In genomic region chr3:129204441-129205313, GRCm38 (mm10) we compare ENCODE assay signal across 8 mouse cellular contexts. TPM values are rescaled to one million over a fixed set of nuclear protein-coding genes. Genes with fewer than 3 reads are reported as not detected.
DNase-seq lines count a peak whose midpoint lies in the region; ATAC-seq and TF ChIP-seq lines count a peak whose summit lies in the region.

No protein-coding gene starts in this region.

- under 1% methylated on average over 44 of the region's 48 CpGs for WGBS in hindbrain, embryonic 11.5 days
- 2% methylated on average over 48 of the region's 48 CpGs for WGBS in small intestine, adult 2 months

- TF ChIP-seq POLR2A in small intestine, adult 2 months (IDR thresholded peaks at IDR 0.05; ENCODE audit: low read depth, low read length), result no peak

- no peaks in the 10 kb centered on the region for H3K9me3 ChIP-seq in hindbrain, embryonic 11.5 days (ENCODE audit: control insufficient read depth, low read length)

- H3K4me3 ChIP-seq in hindbrain, embryonic 11.5 days (ENCODE audit: low read depth, low read length), result peak overlapping the region; percentile 33
- H3K4me3 ChIP-seq in small intestine, adult 2 months (ENCODE audit: low read depth, low read length), result peak overlapping the region; percentile 47

- peaks cover 84% of the 10 kb centered on the region for H3K27me3 ChIP-seq in hindbrain, embryonic 11.5 days (ENCODE audit: control insufficient read depth, insufficient read depth, low read length)
- H3K27me3 ChIP-seq in small intestine, adult 2 months (ENCODE audit: control insufficient read depth, insufficient read depth, low read length), result peaks cover 47% of the 10 kb centered on the region

- peak; percentile 81 for TF ChIP-seq CTCF in small intestine, adult 2 months (IDR thresholded peaks at IDR 0.05; ENCODE audit: extremely low read depth, insufficient read length, insufficient replicate concordance, low read depth, low read length)

- peaks cover 11% of the 10 kb centered on the region for H3K4me1 ChIP-seq in hindbrain, embryonic 11.5 days (replicated peaks; ENCODE audit: control insufficient read depth, insufficient read depth, low read length)
- peaks cover 5% of the 10 kb centered on the region; the same call in 1 of the 2 replicates for H3K4me1 ChIP-seq in small intestine, adult 2 months (ENCODE audit: control insufficient read depth, insufficient read depth, insufficient read length, low read length)

- no peak overlapping the region for H3K9ac ChIP-seq in hindbrain, embryonic 11.5 days (ENCODE audit: low read depth, low read length)

- intact Hi-C loops in left cerebral cortex, postnatal 14 days (cut with DNase I), result loop anchor here (1.0 to 5.0 kb wide), 2 partner anchors 855 to 1202 kb away; no protein-coding TSS in a partner anchor

- H3K27ac ChIP-seq in hindbrain, embryonic 11.5 days (ENCODE audit: low read depth, low read length), result no peak overlapping the region
- H3K27ac ChIP-seq in small intestine, adult 2 months (ENCODE audit: insufficient read depth, low read depth, low read length), result no peak overlapping the region

- peak; percentile 94 for ATAC-seq in hindbrain, embryonic 11.5 days (ENCODE audit: low FRiP score)
- ATAC-seq in megakaryocyte-erythroid progenitor cell, adult 5-6 weeks (replicated peaks; ENCODE audit: low FRiP score, low TSS enrichment, poor library complexity, severe bottlenecking), result peak; percentile 95

- H3K4me2 ChIP-seq in hindbrain, embryonic 11.5 days (replicated peaks; ENCODE audit: low read depth, low read length), result peak overlapping the region; percentile 73

- no peaks in the 10 kb centered on the region for H3K36me3 ChIP-seq in hindbrain, embryonic 11.5 days (ENCODE audit: control insufficient read depth, insufficient read depth, low read length)
- no peaks in the 10 kb centered on the region for H3K36me3 ChIP-seq in small intestine, adult 2 months (ENCODE audit: control insufficient read depth, insufficient read depth, low read length)

- peak; percentile 17 for DNase-seq in NIH3T3 (ENCODE audit: low read depth)
- peak; percentile 46 to 60 for DNase-seq in adrenal gland, postnatal 4 days (ENCODE audit: low spot score in 2 of 2)
- DNase-seq in forelimb bud, embryonic 11.5 days (ENCODE audit: low read depth, low spot score), result peak; percentile 95
- peak; percentile 94 for DNase-seq in hindbrain, embryonic 11.5 days (ENCODE audit: low spot score)
- DNase-seq in left cerebral cortex, postnatal 14 days (ENCODE audit: low spot score in 2 of 2), result peak; percentile 67 to 77
- DNase-seq in adipocyte (ENCODE audit: low spot score), result no peak

RNA-seq across cellular contexts. Expression of gene Pitx2, which starts 5.0 kb away (rescaled TPM):
- 1 to 10 TPM in 1 of 2 experiments, under 1 TPM in 1; 0.53 to 1.5 TPM for total RNA-seq in adrenal gland, postnatal 4 days (2021)
- 2.9 and 4.9 TPM in 2 replicates for polyA plus RNA-seq in hindbrain, embryonic 11.5 days (2014; fragmentation: Nextera tagmentation; extraction: Ambion mirVana)
- not detected for total RNA-seq in left cerebral cortex, postnatal 14 days (2021)
- not detected in 2 replicates for total RNA-seq in megakaryocyte-erythroid progenitor cell, adult 5-6 weeks (2014; fragmentation: Nextera tagmentation)
- total RNA-seq in megakaryocyte-erythroid progenitor cell, adult 5-6 weeks (2017), result not detected in 2 replicates
- polyA plus RNA-seq in small intestine, adult 2 months (2012; rRNA removed), result 4.4 and 23.8 TPM in 2 replicates
